Mouse (Mus musculus) ES-Bruce4 (cell line): Measurements from ENCODE around the gene Cdh23. TPM values are rescaled to one million over a fixed set of nuclear protein-coding genes. Genes with fewer than 3 reads are reported as not detected.

ENCODE experiments used
- H3K27ac ChIP-seq: 2 replicates; pipeline ENCODE4 v1.5.1; 2012; ENCODE audit warnings: low read length, inconsistent platforms; ENCODE audit not compliant: insufficient read depth
- H3K27me3 ChIP-seq: 2 replicates; pipeline ENCODE4 v1.6.1; 2012; ENCODE audit warnings: mild to moderate bottlenecking, low read length, inconsistent platforms; ENCODE audit not compliant: control insufficient read depth, poor library complexity, insufficient read depth, severe bottlenecking
- H3K36me3 ChIP-seq: 2 replicates; pipeline ENCODE4 v1.6.1; 2012; ENCODE audit warnings: inconsistent platforms, mild to moderate bottlenecking, low read length, moderate library complexity; ENCODE audit not compliant: control insufficient read depth, poor library complexity, insufficient read depth, severe bottlenecking
- H3K4me1 ChIP-seq: one replicate; pipeline ENCODE4 v1.8.1; 2011; ENCODE audit warnings: low read length; ENCODE audit not compliant: control insufficient read depth, insufficient read depth
- H3K4me3 ChIP-seq: 2 replicates; pipeline ENCODE4 v1.5.1; 2011; ENCODE audit warnings: low read depth, mild to moderate bottlenecking, low read length
- H3K9ac ChIP-seq: 2 replicates; pipeline ENCODE4 v1.6.1; 2012; ENCODE audit warnings: low read depth, mild to moderate bottlenecking, inconsistent platforms; ENCODE audit not compliant: poor library complexity, severe bottlenecking
- H3K9me3 ChIP-seq: replicated peaks from 2 replicates; pipeline ENCODE4 v1.6.1; 2012; ENCODE audit warnings: mild to moderate bottlenecking, low read length, inconsistent platforms; ENCODE audit not compliant: control insufficient read depth, poor library complexity, insufficient read depth, severe bottlenecking
- CTCF ChIP-seq: IDR thresholded peaks from one replicate; pipeline ENCODE4 v1.8.1; 2011; ENCODE audit warnings: low read depth, low read length
- EP300 ChIP-seq: IDR thresholded peaks from 2 replicates; pipeline ENCODE4 v1.6.1; 2011; ENCODE audit warnings: low read depth, low read length; ENCODE audit not compliant: insufficient read depth
- POLR2A ChIP-seq: IDR thresholded peaks from one replicate; pipeline ENCODE4 v1.8.1; 2011; ENCODE audit warnings: low read length; ENCODE audit not compliant: insufficient read depth
- polyA plus RNA-seq: library from polyadenylated mRNA; stranded (reverse); fragments of >200 nt; gene quantifications from 2 replicates; pipeline ENCODE4 v1.2.4, GENCODE M21; 2011; ENCODE audit warnings: low read depth; ENCODE audit not compliant: missing spikeins, insufficient read depth, insufficient read length

Cdh23 gene
- polyA plus RNA-seq, 1 experiment: 0.33 TPM

GRCm38 (mm10) chr10:60577125-60577919, 119.0 kb downstream of the Cdh23 start:
- TF ChIP-seq CTCF (no peak), POLR2A (no peak), EP300 (no peak)
- Histone ChIP-seq H3K4me1 (no peaks in the 10 kb centered on the region), H3K9ac (no peak overlapping the region), H3K4me3 (no peak overlapping the region), H3K36me3 (no peaks in the 10 kb centered on the region), H3K9me3 (no peaks in the 10 kb centered on the region), H3K27ac (no peak overlapping the region), H3K27me3 (no peaks in the 10 kb centered on the region)

- H3K4me1 ChIP-seq: no peaks in the 10 kb centered on the region
- TF ChIP-seq EP300 (no peak), CTCF (no peak), POLR2A (no peak)
Measured at GRCm38 (mm10) chr10:60574851-60575250, 121.4 kb downstream of the Cdh23 start.

GRCm38 (mm10) chr10:60571491-60571890, 124.8 kb downstream of the Cdh23 start:
- Histone ChIP-seq H3K27me3 (no peaks in the 10 kb centered on the region), H3K9ac (no peak overlapping the region), H3K27ac (no peak overlapping the region), H3K9me3 (no peaks in the 10 kb centered on the region), H3K4me3 (no peak overlapping the region), H3K36me3 (no peaks in the 10 kb centered on the region), H3K4me1 (no peaks in the 10 kb centered on the region)
- TF ChIP-seq CTCF: no peak
- TF ChIP-seq EP300: no peak
- no peak for TF ChIP-seq POLR2A

More at GRCm38 (mm10) chr10:60574851-60575250, 121.4 kb downstream of the Cdh23 start:
- Histone ChIP-seq H3K4me3 (no peak overlapping the region), H3K36me3 (no peaks in the 10 kb centered on the region), H3K9me3 (no peaks in the 10 kb centered on the region), H3K27ac (no peak overlapping the region), H3K9ac (no peak overlapping the region), H3K27me3 (no peaks in the 10 kb centered on the region)

GRCm38 (mm10) chr10:60566369-60567037, 129.8 kb downstream of the Cdh23 start:
- TF ChIP-seq POLR2A (no peak), CTCF (no peak), EP300 (no peak)
- H3K4me3 ChIP-seq: no peak overlapping the region
- H3K9me3 ChIP-seq: no peaks in the 10 kb centered on the region
- peaks cover 3% of the 10 kb centered on the region for H3K4me1 ChIP-seq
- no peaks in the 10 kb centered on the region for H3K36me3 ChIP-seq
- H3K9ac ChIP-seq: no peak overlapping the region
- H3K27ac ChIP-seq: no peak overlapping the region
- no peaks in the 10 kb centered on the region for H3K27me3 ChIP-seq

GRCm38 (mm10) chr10:60564136-60564535, 132.2 kb downstream of the Cdh23 start:
- Histone ChIP-seq H3K9me3 (no peaks in the 10 kb centered on the region), H3K27me3 (no peaks in the 10 kb centered on the region), H3K27ac (no peak overlapping the region), H3K4me3 (no peak overlapping the region), H3K36me3 (no peaks in the 10 kb centered on the region), H3K9ac (no peak overlapping the region), H3K4me1 (peaks cover 3% of the 10 kb centered on the region)
- TF ChIP-seq CTCF (no peak), POLR2A (no peak), EP300 (no peak)

GRCm38 (mm10) chr10:60562946-60563345, 133.3 kb downstream of the Cdh23 start:
- Histone ChIP-seq H3K9ac (no peak overlapping the region), H3K9me3 (no peaks in the 10 kb centered on the region), H3K4me3 (no peak overlapping the region), H3K27me3 (no peaks in the 10 kb centered on the region), H3K36me3 (no peaks in the 10 kb centered on the region), H3K27ac (no peak overlapping the region), H3K4me1 (peaks cover 3% of the 10 kb centered on the region)
- TF ChIP-seq CTCF (no peak), POLR2A (no peak), EP300 (no peak)
